Mouse (Mus musculus): ENCODE measurements around the gene Gli2. TPM values are rescaled to one million over a fixed set of nuclear protein-coding genes. Genes with fewer than 3 reads are reported as not detected.

The Gli2 gene
- polyA plus RNA-seq, 1 experiment from 2014 or later = 3.4 TPM

- H3K9ac ChIP-seq (ENCODE audit: low read depth, low read length) = no peak overlapping the region
- H3K36me3 ChIP-seq (ENCODE audit: control insufficient read depth, insufficient read depth, low read length) = no peaks in the 10 kb centered on the region
- H3K9me3 ChIP-seq (ENCODE audit: control insufficient read depth, low read length) = no peaks in the 10 kb centered on the region
- H3K27me3 ChIP-seq (replicated peaks; ENCODE audit: control insufficient read depth, insufficient read depth, low read length) = no peaks in the 10 kb centered on the region
- DNase-seq (ENCODE audit: low spot score) (no peak), ATAC-seq (replicated peaks; ENCODE audit: low FRiP score) (no peak)
- no peak overlapping the region for H3K4me2 ChIP-seq
- 68% methylated on average over 4 of the region's 4 CpGs for WGBS
- H3K27ac ChIP-seq (ENCODE audit: low read depth, low read length) = no peak overlapping the region
- H3K4me1 ChIP-seq (replicated peaks; ENCODE audit: control insufficient read depth, insufficient read depth, low read length) = no peaks in the 10 kb centered on the region
- H3K4me3 ChIP-seq (ENCODE audit: low read depth, low read length) = no peak overlapping the region
Measured at GRCm38 (mm10) chr1:118810336-118810735, 243.1 kb downstream of the Gli2 start.

- DNase-seq (ENCODE audit: low spot score) (no peak), ATAC-seq (replicated peaks; ENCODE audit: low FRiP score) (no peak)
- no peak overlapping the region for H3K4me2 ChIP-seq
- no peaks in the 10 kb centered on the region for H3K9me3 ChIP-seq (ENCODE audit: control insufficient read depth, low read length)
- WGBS = 89% methylated on average over 3 of the region's 3 CpGs
- no peaks in the 10 kb centered on the region for H3K4me1 ChIP-seq (replicated peaks; ENCODE audit: control insufficient read depth, insufficient read depth, low read length)
- H3K9ac ChIP-seq (ENCODE audit: low read depth, low read length) = no peak overlapping the region
- H3K27me3 ChIP-seq (replicated peaks; ENCODE audit: control insufficient read depth, insufficient read depth, low read length) = no peaks in the 10 kb centered on the region
- H3K36me3 ChIP-seq (ENCODE audit: control insufficient read depth, insufficient read depth, low read length) = no peaks in the 10 kb centered on the region
- H3K4me3 ChIP-seq (ENCODE audit: low read depth, low read length) = no peak overlapping the region
- no peak overlapping the region for H3K27ac ChIP-seq (ENCODE audit: low read depth, low read length)
Measured at GRCm38 (mm10) chr1:118806727-118807126, 246.7 kb downstream of the Gli2 start.

GRCm38 (mm10) chr1:118802166-118802565 is 251.3 kb downstream of the Gli2 start:
- DNase-seq (ENCODE audit: low spot score) = no peak
- WGBS = 82% methylated on average over 5 of the region's 5 CpGs
- Histone ChIP-seq H3K4me1 (replicated peaks; ENCODE audit: control insufficient read depth, insufficient read depth, low read length) (no peaks in the 10 kb centered on the region), H3K9me3 (ENCODE audit: control insufficient read depth, low read length) (peaks cover 4% of the 10 kb centered on the region), H3K9ac (ENCODE audit: low read depth, low read length) (no peak overlapping the region), H3K4me3 (ENCODE audit: low read depth, low read length) (no peak overlapping the region), H3K27ac (ENCODE audit: low read depth, low read length) (no peak overlapping the region), H3K4me2 (no peak overlapping the region), H3K27me3 (replicated peaks; ENCODE audit: control insufficient read depth, insufficient read depth, low read length) (no peaks in the 10 kb centered on the region), H3K36me3 (ENCODE audit: control insufficient read depth, insufficient read depth, low read length) (no peaks in the 10 kb centered on the region)
- no peak for ATAC-seq (replicated peaks; ENCODE audit: low FRiP score)

GRCm38 (mm10) chr1:118799322-118800116 is 253.9 kb downstream of the Gli2 start:
- DNase-seq (ENCODE audit: low spot score) (no peak), ATAC-seq (replicated peaks; ENCODE audit: low FRiP score) (no peak)
- H3K4me1 ChIP-seq (replicated peaks; ENCODE audit: control insufficient read depth, insufficient read depth, low read length) = no peaks in the 10 kb centered on the region
- H3K4me2 ChIP-seq = no peak overlapping the region
- H3K9me3 ChIP-seq (ENCODE audit: control insufficient read depth, low read length) = peaks cover 5% of the 10 kb centered on the region
- 67% methylated on average over 7 of the region's 7 CpGs for WGBS
- H3K27ac ChIP-seq (ENCODE audit: low read depth, low read length) = no peak overlapping the region
- H3K27me3 ChIP-seq (replicated peaks; ENCODE audit: control insufficient read depth, insufficient read depth, low read length) = no peaks in the 10 kb centered on the region
- no peak overlapping the region for H3K4me3 ChIP-seq (ENCODE audit: low read depth, low read length)
- no peaks in the 10 kb centered on the region for H3K36me3 ChIP-seq (ENCODE audit: control insufficient read depth, insufficient read depth, low read length)
- no peak overlapping the region for H3K9ac ChIP-seq (ENCODE audit: low read depth, low read length)

- Histone ChIP-seq H3K4me2 (no peak overlapping the region), H3K4me1 (replicated peaks; ENCODE audit: control insufficient read depth, insufficient read depth, low read length) (no peaks in the 10 kb centered on the region), H3K9me3 (ENCODE audit: control insufficient read depth, low read length) (peaks cover 5% of the 10 kb centered on the region), H3K4me3 (ENCODE audit: low read depth, low read length) (no peak overlapping the region), H3K27ac (ENCODE audit: low read depth, low read length) (no peak overlapping the region), H3K9ac (ENCODE audit: low read depth, low read length) (no peak overlapping the region), H3K36me3 (ENCODE audit: control insufficient read depth, insufficient read depth, low read length) (no peaks in the 10 kb centered on the region), H3K27me3 (replicated peaks; ENCODE audit: control insufficient read depth, insufficient read depth, low read length) (no peaks in the 10 kb centered on the region)
- ATAC-seq (replicated peaks; ENCODE audit: low FRiP score) (no peak), DNase-seq (ENCODE audit: low spot score) (no peak)
- WGBS = 66% methylated on average over 18 of the region's 18 CpGs
Measured at GRCm38 (mm10) chr1:118795415-118796167, 257.8 kb downstream of the Gli2 start.

GRCm38 (mm10) chr1:118789871-118790270 is 263.5 kb downstream of the Gli2 start:
- Histone ChIP-seq H3K27ac (ENCODE audit: low read depth, low read length) (no peak overlapping the region), H3K4me3 (ENCODE audit: low read depth, low read length) (no peak overlapping the region), H3K4me1 (replicated peaks; ENCODE audit: control insufficient read depth, insufficient read depth, low read length) (no peaks in the 10 kb centered on the region), H3K9me3 (ENCODE audit: control insufficient read depth, low read length) (no peaks in the 10 kb centered on the region), H3K9ac (ENCODE audit: low read depth, low read length) (no peak overlapping the region), H3K4me2 (no peak overlapping the region), H3K27me3 (replicated peaks; ENCODE audit: control insufficient read depth, insufficient read depth, low read length) (no peaks in the 10 kb centered on the region), H3K36me3 (ENCODE audit: control insufficient read depth, insufficient read depth, low read length) (no peaks in the 10 kb centered on the region)
- 89% methylated on average over 2 of the region's 2 CpGs for WGBS
- no peak for DNase-seq (ENCODE audit: low spot score)
- ATAC-seq (replicated peaks; ENCODE audit: low FRiP score) = no peak

GRCm38 (mm10) chr1:118789468-118789867 is 264.0 kb downstream of the Gli2 start:
- DNase-seq (ENCODE audit: low spot score) (no peak), ATAC-seq (replicated peaks; ENCODE audit: low FRiP score) (no peak)
- Histone ChIP-seq H3K4me3 (ENCODE audit: low read depth, low read length) (no peak overlapping the region), H3K36me3 (ENCODE audit: control insufficient read depth, insufficient read depth, low read length) (no peaks in the 10 kb centered on the region), H3K9me3 (ENCODE audit: control insufficient read depth, low read length) (no peaks in the 10 kb centered on the region), H3K27me3 (replicated peaks; ENCODE audit: control insufficient read depth, insufficient read depth, low read length) (no peaks in the 10 kb centered on the region), H3K4me1 (replicated peaks; ENCODE audit: control insufficient read depth, insufficient read depth, low read length) (no peaks in the 10 kb centered on the region), H3K9ac (ENCODE audit: low read depth, low read length) (no peak overlapping the region), H3K4me2 (no peak overlapping the region), H3K27ac (ENCODE audit: low read depth, low read length) (no peak overlapping the region)
- WGBS = 75% methylated on average over 3 of the region's 3 CpGs

GRCm38 (mm10) chr1:118788813-118789212 is 264.6 kb downstream of the Gli2 start:
- DNase-seq (ENCODE audit: low spot score) = no peak
- H3K9ac ChIP-seq (ENCODE audit: low read depth, low read length) = no peak overlapping the region
- H3K4me3 ChIP-seq (ENCODE audit: low read depth, low read length) = no peak overlapping the region
- WGBS = 54% methylated on average over 5 of the region's 5 CpGs
- H3K36me3 ChIP-seq (ENCODE audit: control insufficient read depth, insufficient read depth, low read length) = no peaks in the 10 kb centered on the region
- no peaks in the 10 kb centered on the region for H3K4me1 ChIP-seq (replicated peaks; ENCODE audit: control insufficient read depth, insufficient read depth, low read length)
- no peaks in the 10 kb centered on the region for H3K9me3 ChIP-seq (ENCODE audit: control insufficient read depth, low read length)
- no peak overlapping the region for H3K4me2 ChIP-seq
- H3K27ac ChIP-seq (ENCODE audit: low read depth, low read length) = no peak overlapping the region
- ATAC-seq (replicated peaks; ENCODE audit: low FRiP score) = no peak
- no peaks in the 10 kb centered on the region for H3K27me3 ChIP-seq (replicated peaks; ENCODE audit: control insufficient read depth, insufficient read depth, low read length)

- Histone ChIP-seq H3K4me2 (no peak overlapping the region), H3K9ac (ENCODE audit: low read depth, low read length) (no peak overlapping the region), H3K36me3 (ENCODE audit: control insufficient read depth, insufficient read depth, low read length) (no peaks in the 10 kb centered on the region), H3K27ac (ENCODE audit: low read depth, low read length) (no peak overlapping the region), H3K4me1 (replicated peaks; ENCODE audit: control insufficient read depth, insufficient read depth, low read length) (no peaks in the 10 kb centered on the region), H3K9me3 (ENCODE audit: control insufficient read depth, low read length) (no peaks in the 10 kb centered on the region), H3K4me3 (ENCODE audit: low read depth, low read length) (no peak overlapping the region), H3K27me3 (replicated peaks; ENCODE audit: control insufficient read depth, insufficient read depth, low read length) (no peaks in the 10 kb centered on the region)
- DNase-seq (ENCODE audit: low spot score) (no peak), ATAC-seq (replicated peaks; ENCODE audit: low FRiP score) (no peak)
- WGBS = 60% methylated on average over 3 of the region's 3 CpGs
Measured at GRCm38 (mm10) chr1:118787486-118787885, 265.9 kb downstream of the Gli2 start.
